Mouse (Mus musculus): ENCODE data around the gene Svop.

DNA sequence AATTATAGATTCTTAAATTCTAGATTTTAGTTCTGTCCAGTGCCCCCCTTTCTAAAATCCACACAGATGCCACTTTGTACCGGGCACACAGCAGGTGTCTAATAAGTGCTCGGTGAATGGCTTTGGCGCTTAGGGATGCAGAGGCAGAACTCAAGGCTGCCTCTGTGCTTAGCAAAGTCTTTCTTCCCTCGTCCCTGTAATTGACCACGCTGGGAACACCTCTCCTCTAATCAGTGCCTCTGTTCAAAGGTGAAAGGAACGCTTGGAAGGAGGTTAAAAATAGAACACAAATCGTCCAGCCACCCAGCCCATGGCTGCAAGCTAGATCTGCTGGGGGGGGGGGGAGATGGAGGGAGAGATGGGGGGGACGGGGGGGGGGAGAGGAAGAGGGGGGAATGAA, 50.9 kb downstream of the Svop start:
- TF ChIP-seq CTCF (IDR thresholded peaks at IDR 0.05; ENCODE audit: extremely low read depth, insufficient read depth, insufficient read length, insufficient replicate concordance): no peak
- no peak for TF ChIP-seq POLR2A (IDR thresholded peaks at IDR 0.05; ENCODE audit: low read depth, low read length)
